Mouse (Mus musculus) mouse embryonic stem cell (cell line): ENCODE measurements around the gene Defb28.

Source experiments
- in situ Hi-C, 2 experiments: fragments of 300-500 bp; cut with MboI; formaldehyde crosslinking; loops; 1 replicate in 1 of 2; 3 replicates in 1 of 2; pipeline ENCODE4 v1.14.3; 2019 to 2020; ENCODE audit warnings: low sequenced_read_pairs in 2 of 2, low pct_unique_long_range_greater_than_20kb in 1 of 2, mixed read lengths in 1 of 2; ENCODE audit not compliant: unreplicated experiment in 1 of 2

The Defb28 gene

GRCm38 (mm10) chr2:152548124-152548523 lies 30.1 kb downstream of the Defb28 start:
- in situ Hi-C loops = no loop called here

- in situ Hi-C loops = no loop called here
These were observed 35.8 kb downstream of the Defb28 start for GRCm38 (mm10) chr2:152553774-152554423.

- in situ Hi-C loops = no loop called here
These were observed 38.6 kb downstream of the Defb28 start for GRCm38 (mm10) chr2:152556655-152557054.

GRCm38 (mm10) chr2:152569038-152569437 lies 51.0 kb downstream of the Defb28 start, which contains the start of gene Gm17416:
Gene Gm17416 (plus strand): TSS chr2:152569338.
- in situ Hi-C loops = no loop called here

- in situ Hi-C loops = no loop called here
These were observed 51.8 kb downstream of the Defb28 start for GRCm38 (mm10) chr2:152569881-152570280.

DNA sequence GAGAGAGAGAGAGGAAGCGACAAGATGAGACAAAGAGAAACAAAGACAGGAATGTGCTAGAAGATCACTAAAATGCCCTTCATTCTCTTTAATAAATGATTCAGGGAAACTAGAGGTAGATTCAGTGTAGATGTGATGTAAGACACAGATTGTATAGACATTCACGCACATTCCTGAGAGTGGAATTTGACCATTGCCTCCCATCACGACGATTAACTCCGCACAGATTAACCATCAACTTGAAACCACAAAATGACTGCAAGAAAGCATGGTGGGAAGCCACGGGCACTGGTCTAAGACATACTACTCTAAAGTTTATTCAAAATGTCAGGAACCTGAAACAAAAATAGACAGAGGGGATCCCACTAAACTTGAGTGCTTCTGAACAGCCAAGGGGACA lies 52.3 kb downstream of the Defb28 start:
- in situ Hi-C loops = no loop called here
